Mouse (Mus musculus) forelimb bud, embryonic 11.5 days (tissue): ENCODE measurements at regions not wholly inside any gene's neighbourhood (a gene's known extent, or its start where the extent isn't known, plus 50 kb on each side); places are given as distances from the start of the nearest gene placed in this dataset.

Source experiments
- DNase-seq: peaks from one replicate; pipeline ENCODE4 v3.0.0-alpha.2; 2012; ENCODE audit warnings: low read depth, low spot score

GRCm38 (mm10) chr10:60889792-60890191, 58.4 kb upstream of the Unc5b start:
- DNase-seq = no peak

- no peak for DNase-seq
Measured at GRCm38 (mm10) chr10:60888541-60888940, 57.2 kb upstream of the Unc5b start.

- DNase-seq = no peak
Measured at GRCm38 (mm10) chr10:60885348-60886275, 54.2 kb upstream of the Unc5b start.

- no peak for DNase-seq
Measured at GRCm38 (mm10) chr10:60884806-60885205, 53.4 kb upstream of the Unc5b start.
